15 mouse cellular contexts compared by ENCODE assay signal in the genomic region with DNA sequence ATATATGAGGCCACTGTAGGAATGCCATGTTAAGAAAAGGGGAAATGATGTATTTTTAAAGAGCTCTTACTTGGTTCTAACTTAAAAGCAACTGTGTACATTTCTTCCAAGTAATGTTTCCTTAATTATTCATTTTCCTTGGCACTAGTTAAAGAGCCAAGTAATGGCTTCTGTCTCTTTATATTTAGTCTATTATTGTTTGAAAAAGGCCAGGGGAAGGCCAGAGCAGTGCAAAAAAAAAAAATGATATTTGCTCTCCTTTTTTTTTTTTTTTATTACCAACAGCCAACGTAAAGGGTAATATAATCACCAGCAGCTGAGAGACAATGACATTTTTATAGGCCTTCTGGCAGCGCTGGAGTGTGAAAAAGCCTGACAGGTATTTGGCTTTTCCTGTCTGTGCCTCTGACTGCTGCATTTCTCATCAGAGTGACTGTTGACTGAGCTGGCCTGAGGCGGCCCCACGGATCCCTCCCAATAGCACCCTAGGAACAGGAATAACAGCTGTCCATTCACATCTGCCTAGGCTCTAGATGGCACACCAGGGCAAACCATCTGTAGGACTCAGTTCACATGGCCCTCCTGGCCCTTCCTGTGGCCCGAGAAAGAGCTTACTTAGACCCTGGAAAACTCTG.
DNase-seq lines count a peak whose midpoint lies in the region; ATAC-seq and TF ChIP-seq lines count a peak whose summit lies in the region.
"Had no signal": no experiment of that assay in that cellular context is flagged by ENCODE, and none has a peak within 500 bp of the region (broad histone marks: within the 10 kb centered on the region; RNA-seq: fewer than 3 reads in every experiment).

No protein-coding gene starts in this region.

- peak overlapping the region; percentile 23 for H3K27ac ChIP-seq in hindbrain, embryonic 15.5 days (replicated peaks)
- no peak overlapping the region for H3K27ac ChIP-seq in hindbrain, postnatal 0 days
- H3K27ac ChIP-seq in neural tube, embryonic 11.5 days (ENCODE audit: low read depth, low read length): no peak overlapping the region

- no peak for ATAC-seq in hindbrain, embryonic 15.5 days (ENCODE audit: low FRiP score, low read depth)
- ATAC-seq in hindbrain, postnatal 0 days: no peak
- no peak for ATAC-seq in neural tube, embryonic 11.5 days (ENCODE audit: insufficient read depth, low FRiP score, low TSS enrichment)

- no peak for TF ChIP-seq POLR2A in myocyte (IDR thresholded peaks at IDR 0.05; ENCODE audit: insufficient read length, low read depth)

- TF ChIP-seq CTCF in hindbrain, postnatal 0 days (IDR thresholded peaks at IDR 0.05; ENCODE audit: low read depth): no peak

- no peaks in the 10 kb centered on the region for H3K79me2 ChIP-seq in myocyte (ENCODE audit: control insufficient read depth, insufficient read depth)

- no peak overlapping the region for H3K4me2 ChIP-seq in hindbrain, embryonic 15.5 days
- H3K4me2 ChIP-seq in hindbrain, postnatal 0 days (ENCODE audit: low read depth, low read length): no peak overlapping the region
- H3K4me2 ChIP-seq in neural tube, embryonic 11.5 days (ENCODE audit: low read depth): no peak overlapping the region
- peak overlapping the region; percentile 40 for H3K4me2 ChIP-seq in myocyte (ENCODE audit: low read depth)

- H3K4me1 ChIP-seq in hindbrain, embryonic 15.5 days (replicated peaks): peaks cover 18% of the 10 kb centered on the region; the same call in 1 of the 2 replicates
- H3K4me1 ChIP-seq in hindbrain, postnatal 0 days (ENCODE audit: insufficient read depth, low read length): no peaks in the 10 kb centered on the region
- no peaks in the 10 kb centered on the region for H3K4me1 ChIP-seq in neural tube, embryonic 11.5 days (ENCODE audit: control insufficient read depth, insufficient read depth, low read length)
- H3K4me1 ChIP-seq: megakaryocyte, embryonic 14.5 days had no signal

- no peaks in the 10 kb centered on the region for H3K27me3 ChIP-seq in hindbrain, embryonic 15.5 days
- no peaks in the 10 kb centered on the region for H3K27me3 ChIP-seq in hindbrain, postnatal 0 days (ENCODE audit: insufficient read depth, low read length)
- H3K27me3 ChIP-seq in neural tube, embryonic 11.5 days (ENCODE audit: control insufficient read depth, insufficient read depth, low read length): no peaks in the 10 kb centered on the region
- no peaks in the 10 kb centered on the region for H3K27me3 ChIP-seq in myocyte (ENCODE audit: control insufficient read depth, insufficient read depth, insufficient read length)

- no peak overlapping the region for H3ac ChIP-seq in myocyte (ENCODE audit: control insufficient read depth, insufficient read length)

- no peak overlapping the region for H3K4me3 ChIP-seq in hindbrain, embryonic 15.5 days
- no peak overlapping the region for H3K4me3 ChIP-seq in hindbrain, postnatal 0 days (ENCODE audit: low read length)
- no peak overlapping the region for H3K4me3 ChIP-seq in neural tube, embryonic 11.5 days (ENCODE audit: low read depth, low read length)
- no peak overlapping the region for H3K4me3 ChIP-seq in myocyte
- H3K4me3 ChIP-seq: megakaryocyte, embryonic 14.5 days had no signal

- no peaks in the 10 kb centered on the region for H3K36me3 ChIP-seq in hindbrain, embryonic 15.5 days
- H3K36me3 ChIP-seq in hindbrain, postnatal 0 days (ENCODE audit: insufficient read depth, low read length): no peaks in the 10 kb centered on the region
- no peaks in the 10 kb centered on the region for H3K36me3 ChIP-seq in neural tube, embryonic 11.5 days (ENCODE audit: control insufficient read depth, insufficient read depth, low read length)
- H3K36me3 ChIP-seq in myocyte (ENCODE audit: control insufficient read depth, insufficient read depth): no peaks in the 10 kb centered on the region
- H3K36me3 ChIP-seq: G1E had no signal

- peak; percentile 9 to 15 for DNase-seq in cerebellum, postnatal 10 days
- no peak for DNase-seq in cerebellum, postnatal 14 days
- no peak for DNase-seq in hindbrain, postnatal 0 days (ENCODE audit: low spot score)
- no peak for DNase-seq in neural tube, embryonic 11.5 days (ENCODE audit: low spot score)
- no peak for DNase-seq in neural tube, embryonic 10.5 days (ENCODE audit: extremely low spot score, low spot score)
- DNase-seq in layer of hippocampus, postnatal 10 days (ENCODE audit: low spot score in 2 of 2): no peak
- DNase-seq: adrenal gland, adult 8-10 months; cerebellum, adult 11 months; left cerebral cortex, postnatal 4 days; spleen, adult 18-20 months; thymus, postnatal 25 days had no signal

- H3K9ac ChIP-seq in hindbrain, embryonic 15.5 days: no peak overlapping the region
- no peak overlapping the region for H3K9ac ChIP-seq in hindbrain, postnatal 0 days (replicated peaks; ENCODE audit: low read length)
- peak overlapping the region; percentile 22; the same call in 1 of the 2 replicates for H3K9ac ChIP-seq in neural tube, embryonic 11.5 days (ENCODE audit: low read length)

- 45% methylated on average over 5 of the region's 5 CpGs for WGBS in hindbrain, embryonic 15.5 days
- 36% methylated on average over 5 of the region's 5 CpGs for WGBS in hindbrain, postnatal 0 days
- WGBS in neural tube, embryonic 11.5 days: 33% methylated on average over 5 of the region's 5 CpGs

- no peaks in the 10 kb centered on the region for H3K9me3 ChIP-seq in hindbrain, embryonic 15.5 days
- no peaks in the 10 kb centered on the region for H3K9me3 ChIP-seq in hindbrain, postnatal 0 days (ENCODE audit: low read length)
- no peaks in the 10 kb centered on the region for H3K9me3 ChIP-seq in neural tube, embryonic 11.5 days (ENCODE audit: control insufficient read depth, low read length)

TF ChIP-seq in myocyte, 11 proteins besides CTCF, POLR2A, EP300 and RAD21:
- TF ChIP-seq MYOG (IDR thresholded peaks at IDR 0.05; ENCODE audit: control insufficient read depth in 1 of 3, insufficient read depth in 1 of 3, insufficient read length in 2 of 3, low read depth in 2 of 3): no peak
- no peak for TF ChIP-seq POLR2AphosphoS2 (IDR thresholded peaks at IDR 0.05; ENCODE audit: insufficient read length, low read depth)
- no peak for TF ChIP-seq SRF (IDR thresholded peaks at IDR 0.05; ENCODE audit: control insufficient read depth, insufficient read length, low read depth)
- no peak for TF ChIP-seq USF1 (IDR thresholded peaks at IDR 0.05; ENCODE audit: low read depth)
- TF ChIP-seq MYOD1 (IDR thresholded peaks at IDR 0.05; ENCODE audit: control insufficient read depth in 1 of 3, insufficient read length in 2 of 3, low read depth in 2 of 3): peak in 2 of 3 experiments; percentile 55 to 63

Comparison
In these comparisons a context has a peak if more than half of its experiments do, and no peak if none do; other contexts are left out.
1. DNase-seq: peak in cerebellum, postnatal 10 days (2 of 2); none in cerebellum, postnatal 14 days (0 of 2), hindbrain, postnatal 0 days (single experiment), neural tube, embryonic 11.5 days (single experiment), neural tube, embryonic 10.5 days (single experiment) and layer of hippocampus, postnatal 10 days (0 of 2).